Mouse (Mus musculus): ENCODE results near the gene Ahsa1. TPM values are rescaled to one million over a fixed set of nuclear protein-coding genes. Genes with fewer than 3 reads are reported as not detected.

The Ahsa1 gene
- polyA plus RNA-seq (2015; fragmentation: Nextera tagmentation; extraction: Ambion mirVana) = 101 and 116 TPM in 2 replicates

GRCm38 (mm10) chr12:87266108-87266826 is at the start of gene Ahsa1, which contains the start of gene Vipas39:
TSS of gene Ahsa1 (plus strand) at chr12:87266479.
TSS of gene Vipas39 (minus strand) at chr12:87266256.
- H3K9ac ChIP-seq (replicated peaks; ENCODE audit: low read depth) = peak within 1 kb of the TSS; percentile 80
- no peaks in the 10 kb centered on the region for H3K27me3 ChIP-seq (replicated peaks; ENCODE audit: insufficient read depth, low read length)
- DNase-seq (ENCODE audit: low spot score) (peak; percentile 99), ATAC-seq (peak; percentile 97)
- no peaks in the 10 kb centered on the region for H3K4me1 ChIP-seq (ENCODE audit: insufficient read depth, low read depth, low read length)
- H3K9me3 ChIP-seq (ENCODE audit: low read length) = no peaks in the 10 kb centered on the region
- H3K36me3 ChIP-seq (ENCODE audit: insufficient read depth, low read length) = peaks cover 18% of the 10 kb centered on the region; the same call in 1 of the 2 replicates
- TF ChIP-seq CTCF (IDR thresholded peaks at IDR 0.05) (peak; percentile 60), EP300 (IDR thresholded peaks at IDR 0.05) (0 out of 2 replicates have a peak, but pooled peaks have one; percentile 37)
- peak within 1 kb of the TSS; percentile 85 for H3K27ac ChIP-seq (ENCODE audit: low read length)
- peak within 1 kb of the TSS; percentile 81 for H3K4me2 ChIP-seq (replicated peaks; ENCODE audit: low read depth, low read length)
- WGBS = under 1% methylated on average over 31 of the region's 31 CpGs
- peak within 1 kb of the TSS; percentile 87 for H3K4me3 ChIP-seq (ENCODE audit: low read depth, low read length)

DNA sequence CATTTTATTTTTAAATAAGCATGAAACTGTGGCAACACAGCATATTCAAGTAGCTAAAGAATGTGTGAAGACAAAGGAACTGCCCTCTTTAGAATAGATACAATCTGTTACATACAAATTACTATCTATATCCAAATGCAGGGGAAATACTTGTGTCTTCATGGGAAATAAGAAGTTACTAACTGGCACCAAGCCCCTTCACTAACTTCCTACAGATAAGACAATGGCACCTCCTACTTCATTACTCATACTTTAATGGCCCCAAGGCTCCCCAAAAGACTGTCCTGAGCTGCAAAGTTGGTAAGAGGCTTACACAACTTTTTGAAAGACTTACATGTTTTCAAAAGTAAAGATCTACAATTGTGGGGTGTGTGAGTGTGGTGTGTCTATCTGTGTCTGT is 48.7 kb upstream of the Ahsa1 start:
- Histone ChIP-seq H3K9ac (replicated peaks; ENCODE audit: low read depth) (no peak overlapping the region), H3K4me1 (ENCODE audit: insufficient read depth, low read depth, low read length) (no peaks in the 10 kb centered on the region), H3K9me3 (ENCODE audit: low read length) (no peaks in the 10 kb centered on the region), H3K4me3 (ENCODE audit: low read depth, low read length) (no peak overlapping the region), H3K4me2 (replicated peaks; ENCODE audit: low read depth, low read length) (no peak overlapping the region), H3K27me3 (replicated peaks; ENCODE audit: insufficient read depth, low read length) (no peaks in the 10 kb centered on the region), H3K36me3 (ENCODE audit: insufficient read depth, low read length) (no peaks in the 10 kb centered on the region), H3K27ac (ENCODE audit: low read length) (no peak overlapping the region)
- ATAC-seq (no peak), DNase-seq (ENCODE audit: low spot score) (no peak)
- TF ChIP-seq CTCF (IDR thresholded peaks at IDR 0.05) (no peak), EP300 (IDR thresholded peaks at IDR 0.05) (no peak)

GRCm38 (mm10) chr12:87219362-87219761 is 46.9 kb upstream of the Ahsa1 start:
- H3K27me3 ChIP-seq (replicated peaks; ENCODE audit: insufficient read depth, low read length) = no peaks in the 10 kb centered on the region
- 43% methylated on average over 7 of the region's 7 CpGs for WGBS
- H3K9me3 ChIP-seq (ENCODE audit: low read length) = no peaks in the 10 kb centered on the region
- DNase-seq (ENCODE audit: low spot score) = no peak
- no peak overlapping the region for H3K4me3 ChIP-seq (ENCODE audit: low read depth, low read length)
- TF ChIP-seq CTCF (IDR thresholded peaks at IDR 0.05) = no peak
- TF ChIP-seq EP300 (IDR thresholded peaks at IDR 0.05) = no peak
- H3K4me2 ChIP-seq (replicated peaks; ENCODE audit: low read depth, low read length) = no peak overlapping the region
- H3K4me1 ChIP-seq (ENCODE audit: insufficient read depth, low read depth, low read length) = no peaks in the 10 kb centered on the region
- ATAC-seq = no peak
- no peak overlapping the region for H3K27ac ChIP-seq (ENCODE audit: low read length)
- no peaks in the 10 kb centered on the region for H3K36me3 ChIP-seq (ENCODE audit: insufficient read depth, low read length)
- no peak overlapping the region for H3K9ac ChIP-seq (replicated peaks; ENCODE audit: low read depth)

GRCm38 (mm10) chr12:87224950-87225349 is 41.3 kb upstream of the Ahsa1 start:
- no peak for ATAC-seq
- no peaks in the 10 kb centered on the region for H3K36me3 ChIP-seq (ENCODE audit: insufficient read depth, low read length)
- no peak overlapping the region for H3K4me3 ChIP-seq (ENCODE audit: low read depth, low read length)
- H3K4me1 ChIP-seq (ENCODE audit: insufficient read depth, low read depth, low read length) = no peaks in the 10 kb centered on the region
- no peaks in the 10 kb centered on the region for H3K9me3 ChIP-seq (ENCODE audit: low read length)
- no peak for DNase-seq (ENCODE audit: low spot score)
- H3K27ac ChIP-seq (ENCODE audit: low read length) = no peak overlapping the region
- H3K9ac ChIP-seq (replicated peaks; ENCODE audit: low read depth) = no peak overlapping the region
- WGBS = 55% methylated on average over 10 of the region's 10 CpGs
- TF ChIP-seq EP300 (IDR thresholded peaks at IDR 0.05) (no peak), CTCF (IDR thresholded peaks at IDR 0.05) (no peak)
- no peak overlapping the region for H3K4me2 ChIP-seq (replicated peaks; ENCODE audit: low read depth, low read length)
- H3K27me3 ChIP-seq (replicated peaks; ENCODE audit: insufficient read depth, low read length) = no peaks in the 10 kb centered on the region

DNA sequence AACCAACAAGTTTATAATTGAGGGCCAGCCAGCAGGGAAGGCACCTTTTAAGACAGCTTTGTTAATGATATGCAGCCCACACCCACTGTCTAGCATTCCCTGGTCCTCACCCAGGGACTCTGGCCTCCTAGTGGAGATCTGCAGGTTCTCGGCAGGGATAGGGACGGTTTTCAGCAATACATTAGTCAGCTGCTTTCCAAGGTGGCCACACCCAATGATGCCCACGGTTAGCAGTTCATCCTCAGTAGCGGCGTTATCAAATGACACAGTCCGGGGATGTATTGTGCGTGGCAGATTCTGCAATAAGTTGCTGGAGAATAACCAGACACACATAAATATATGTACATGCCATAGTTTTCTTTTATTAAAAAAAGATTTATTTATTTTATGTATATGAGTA is 39.5 kb upstream of the Ahsa1 start:
- DNase-seq (ENCODE audit: low spot score) (no peak), ATAC-seq (no peak)
- Histone ChIP-seq H3K4me3 (ENCODE audit: low read depth, low read length) (no peak overlapping the region), H3K4me2 (replicated peaks; ENCODE audit: low read depth, low read length) (no peak overlapping the region), H3K9ac (replicated peaks; ENCODE audit: low read depth) (no peak overlapping the region), H3K4me1 (ENCODE audit: insufficient read depth, low read depth, low read length) (no peaks in the 10 kb centered on the region), H3K36me3 (ENCODE audit: insufficient read depth, low read length) (no peaks in the 10 kb centered on the region), H3K27ac (ENCODE audit: low read length) (no peak overlapping the region), H3K9me3 (ENCODE audit: low read length) (no peaks in the 10 kb centered on the region), H3K27me3 (replicated peaks; ENCODE audit: insufficient read depth, low read length) (no peaks in the 10 kb centered on the region)
- TF ChIP-seq CTCF (IDR thresholded peaks at IDR 0.05) (no peak), EP300 (IDR thresholded peaks at IDR 0.05) (no peak)
- 69% methylated on average over 7 of the region's 7 CpGs for WGBS

DNA sequence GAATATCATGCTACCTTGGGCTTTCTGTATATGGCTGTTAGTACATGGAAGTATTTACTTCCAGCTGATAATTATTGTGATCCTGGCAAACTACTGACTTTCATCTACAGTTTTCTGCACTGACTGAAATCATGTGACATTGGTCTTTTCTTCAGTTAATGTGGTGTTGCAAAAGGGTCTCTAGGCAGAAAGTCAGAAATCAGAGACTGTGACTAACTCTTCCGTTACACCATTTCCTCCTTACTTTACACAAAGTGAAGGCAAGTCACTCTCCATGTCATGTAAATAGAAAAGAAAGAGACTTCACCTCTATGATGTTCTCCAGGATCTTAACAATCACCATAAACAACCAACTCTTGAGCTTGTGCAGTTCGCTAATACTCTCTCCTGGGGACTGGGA is 36.6 kb upstream of the Ahsa1 start:
- no peak overlapping the region for H3K4me2 ChIP-seq (replicated peaks; ENCODE audit: low read depth, low read length)
- no peak for ATAC-seq
- H3K9ac ChIP-seq (replicated peaks; ENCODE audit: low read depth) = no peak overlapping the region
- DNase-seq (ENCODE audit: low spot score) = no peak
- TF ChIP-seq CTCF (IDR thresholded peaks at IDR 0.05) (no peak), EP300 (IDR thresholded peaks at IDR 0.05) (no peak)
- H3K27me3 ChIP-seq (replicated peaks; ENCODE audit: insufficient read depth, low read length) = no peaks in the 10 kb centered on the region
- H3K4me3 ChIP-seq (ENCODE audit: low read depth, low read length) = no peak overlapping the region
- WGBS = 88% methylated on average over 2 of the region's 2 CpGs
- H3K9me3 ChIP-seq (ENCODE audit: low read length) = no peaks in the 10 kb centered on the region
- no peak overlapping the region for H3K27ac ChIP-seq (ENCODE audit: low read length)
- no peaks in the 10 kb centered on the region for H3K4me1 ChIP-seq (ENCODE audit: insufficient read depth, low read depth, low read length)
- H3K36me3 ChIP-seq (ENCODE audit: insufficient read depth, low read length) = no peaks in the 10 kb centered on the region
